Mouse (Mus musculus): Measurements from ENCODE around the gene Gfy. TPM values are rescaled to one million over a fixed set of nuclear protein-coding genes. Genes with fewer than 3 reads are reported as not detected.
"Not testable (repeated sequence)": the region's sequence is repeated elsewhere in the genome, so short reads cannot be mapped to it uniquely, and the experiment has no call there.

Gfy gene
- polyA plus RNA-seq, 1 experiment from 2014 or later = not detected

GRCm38 (mm10) chr7:45156206-45156605 is 23.2 kb downstream of the Gfy start:
- Histone ChIP-seq H3K27me3 (no peaks in the 10 kb centered on the region), H3K36me3 (peaks cover 25% of the 10 kb centered on the region), H3K4me2 (no peak overlapping the region), H3K4me3 (replicated peaks) (no peak overlapping the region), H3K9me3 (replicated peaks) (no peaks in the 10 kb centered on the region), H3K27ac (no peak overlapping the region), H3K9ac (no peak overlapping the region), H3K4me1 (replicated peaks) (peaks cover 22% of the 10 kb centered on the region)
- DNase-seq (no peak), ATAC-seq (ENCODE audit: low read depth) (no peak)
- WGBS (ENCODE audit: insufficient replicate concordance) = 83% methylated on average over 15 of the region's 15 CpGs

GRCm38 (mm10) chr7:45155590-45155989 is 23.8 kb downstream of the Gfy start:
- H3K36me3 ChIP-seq = peaks cover 22% of the 10 kb centered on the region
- DNase-seq (no peak), ATAC-seq (ENCODE audit: low read depth) (no peak)
- peak overlapping the region; percentile 84; the same call in 1 of the 2 replicates for H3K27ac ChIP-seq
- H3K9ac ChIP-seq = no peak overlapping the region; the same call in 1 of the 2 replicates
- H3K4me1 ChIP-seq (replicated peaks) = peaks cover 28% of the 10 kb centered on the region
- WGBS (ENCODE audit: insufficient replicate concordance) = 74% methylated on average over 9 of the region's 9 CpGs
- H3K9me3 ChIP-seq (replicated peaks) = no peaks in the 10 kb centered on the region
- no peak overlapping the region for H3K4me3 ChIP-seq (replicated peaks)
- H3K4me2 ChIP-seq = no peak overlapping the region
- H3K27me3 ChIP-seq = no peaks in the 10 kb centered on the region

- peak overlapping the region; percentile 85 for H3K4me2 ChIP-seq
- peaks cover 33% of the 10 kb centered on the region for H3K4me1 ChIP-seq (replicated peaks)
- peak overlapping the region; percentile 70 for H3K4me3 ChIP-seq (replicated peaks)
- H3K9ac ChIP-seq = peak overlapping the region; percentile 82; the same call in 1 of the 2 replicates
- DNase-seq (peak; percentile 67), ATAC-seq (ENCODE audit: low read depth) (peak; percentile 6)
- peak overlapping the region; percentile 84 for H3K27ac ChIP-seq
- H3K36me3 ChIP-seq = peaks cover 17% of the 10 kb centered on the region
- H3K9me3 ChIP-seq (replicated peaks) = no peaks in the 10 kb centered on the region
- H3K27me3 ChIP-seq = no peaks in the 10 kb centered on the region
- WGBS (ENCODE audit: insufficient replicate concordance) = 63% methylated on average over 12 of the region's 12 CpGs
Observed at GRCm38 (mm10) chr7:45154993-45155514, 24.3 kb downstream of the Gfy start.

- H3K9ac ChIP-seq = peak within 1 kb of the TSS; percentile 82
- no peaks in the 10 kb centered on the region for H3K27me3 ChIP-seq
- peaks cover 35% of the 10 kb centered on the region for H3K4me1 ChIP-seq (replicated peaks)
- DNase-seq = peak; percentile 95
- H3K9me3 ChIP-seq (replicated peaks) = no peaks in the 10 kb centered on the region
- H3K4me2 ChIP-seq = peak within 1 kb of the TSS; percentile 85
- peak within 1 kb of the TSS; percentile 84 for H3K27ac ChIP-seq
- peak within 1 kb of the TSS; percentile 70 for H3K4me3 ChIP-seq (replicated peaks)
- ATAC-seq (ENCODE audit: low read depth) = peak; percentile 92
- WGBS (ENCODE audit: insufficient replicate concordance) = 2% methylated on average over 69 of the region's 69 CpGs
- H3K36me3 ChIP-seq = peaks cover 10% of the 10 kb centered on the region
Observed at GRCm38 (mm10) chr7:45154096-45154992, 25.0 kb downstream of the Gfy start, which contains the start of the genes Pih1d1 and Aldh16a1. Gene Pih1d1, plus strand, starts transcription at chr7:45154303. Gene Aldh16a1, minus strand, starts transcription at chr7:45154584.

- 4% methylated on average over 5 of the region's 5 CpGs for WGBS (ENCODE audit: insufficient replicate concordance)
- no peak for ATAC-seq (ENCODE audit: low read depth)
Observed at GRCm38 (mm10) chr7:45153586-45153985, 25.8 kb downstream of the Gfy start.

GRCm38 (mm10) chr7:45153052-45153451 is 26.3 kb downstream of the Gfy start:
- not testable (repeated sequence) for H3K9ac ChIP-seq; H3K4me3 ChIP-seq (replicated peaks); ATAC-seq (ENCODE audit: low read depth); H3K9me3 ChIP-seq (replicated peaks); H3K27ac ChIP-seq; H3K27me3 ChIP-seq; DNase-seq
- Histone ChIP-seq H3K4me1 (replicated peaks) (peaks cover 45% of the 10 kb centered on the region), H3K4me2 (peak overlapping the region; percentile 85), H3K36me3 (peaks cover 10% of the 10 kb centered on the region)
- WGBS (ENCODE audit: insufficient replicate concordance) = 71% methylated on average over 2 of the region's 2 CpGs

More at GRCm38 (mm10) chr7:45153586-45153985, 25.8 kb downstream of the Gfy start:
- H3K9ac ChIP-seq = peak overlapping the region; percentile 82
- H3K4me2 ChIP-seq = peak overlapping the region; percentile 85
- peaks cover 7% of the 10 kb centered on the region for H3K36me3 ChIP-seq
- H3K9me3 ChIP-seq (replicated peaks) = no peaks in the 10 kb centered on the region
- peaks cover 40% of the 10 kb centered on the region for H3K4me1 ChIP-seq (replicated peaks)
- no peak for DNase-seq
- H3K27me3 ChIP-seq = no peaks in the 10 kb centered on the region
- peak overlapping the region; percentile 70 for H3K4me3 ChIP-seq (replicated peaks)
- peak overlapping the region; percentile 84 for H3K27ac ChIP-seq

GRCm38 (mm10) chr7:45151303-45151702 is 28.1 kb downstream of the Gfy start:
- DNase-seq (no peak), ATAC-seq (ENCODE audit: low read depth) (no peak)
- Histone ChIP-seq H3K27ac (no peak overlapping the region), H3K27me3 (no peaks in the 10 kb centered on the region), H3K4me1 (replicated peaks) (peaks cover 51% of the 10 kb centered on the region), H3K9me3 (replicated peaks) (no peaks in the 10 kb centered on the region), H3K36me3 (peaks cover 15% of the 10 kb centered on the region), H3K9ac (no peak overlapping the region), H3K4me2 (no peak overlapping the region), H3K4me3 (replicated peaks) (no peak overlapping the region)
- WGBS (ENCODE audit: insufficient replicate concordance) = 65% methylated on average over 11 of the region's 11 CpGs

GRCm38 (mm10) chr7:45150321-45150720 is 29.0 kb downstream of the Gfy start:
- DNase-seq (no peak), ATAC-seq (ENCODE audit: low read depth) (no peak)
- Histone ChIP-seq H3K4me3 (replicated peaks) (no peak overlapping the region), H3K4me2 (no peak overlapping the region), H3K9me3 (replicated peaks) (no peaks in the 10 kb centered on the region), H3K9ac (no peak overlapping the region; the same call in 1 of the 2 replicates), H3K27me3 (no peaks in the 10 kb centered on the region), H3K36me3 (peaks cover 25% of the 10 kb centered on the region), H3K27ac (no peak overlapping the region), H3K4me1 (replicated peaks) (peaks cover 47% of the 10 kb centered on the region)
- WGBS (ENCODE audit: insufficient replicate concordance) = 74% methylated on average over 4 of the region's 4 CpGs

- H3K4me3 ChIP-seq (replicated peaks) = no peak overlapping the region
- peaks cover 32% of the 10 kb centered on the region for H3K36me3 ChIP-seq
- no peak overlapping the region for H3K9ac ChIP-seq
- no peak overlapping the region for H3K4me2 ChIP-seq
- 75% methylated on average over 6 of the region's 6 CpGs for WGBS (ENCODE audit: insufficient replicate concordance)
- peaks cover 40% of the 10 kb centered on the region for H3K4me1 ChIP-seq (replicated peaks)
- no peak for ATAC-seq (ENCODE audit: low read depth)
- no peaks in the 10 kb centered on the region for H3K9me3 ChIP-seq (replicated peaks)
- no peak overlapping the region for H3K27ac ChIP-seq
- no peaks in the 10 kb centered on the region for H3K27me3 ChIP-seq
- no peak for DNase-seq
Observed at GRCm38 (mm10) chr7:45149545-45149944, 29.8 kb downstream of the Gfy start.

GRCm38 (mm10) chr7:45148534-45149098 is 30.8 kb downstream of the Gfy start:
- Histone ChIP-seq H3K9ac (no peak overlapping the region), H3K4me2 (no peak overlapping the region), H3K27ac (no peak overlapping the region; the same call in 1 of the 2 replicates), H3K9me3 (replicated peaks) (no peaks in the 10 kb centered on the region), H3K4me1 (replicated peaks) (peaks cover 37% of the 10 kb centered on the region), H3K36me3 (peaks cover 42% of the 10 kb centered on the region), H3K27me3 (no peaks in the 10 kb centered on the region), H3K4me3 (replicated peaks) (no peak overlapping the region)
- WGBS (ENCODE audit: insufficient replicate concordance) = 61% methylated on average over 4 of the region's 4 CpGs
- ATAC-seq (ENCODE audit: low read depth) (no peak), DNase-seq (no peak)

GRCm38 (mm10) chr7:45147899-45148298 is 31.5 kb downstream of the Gfy start:
- Histone ChIP-seq H3K9ac (no peak overlapping the region), H3K9me3 (replicated peaks) (no peaks in the 10 kb centered on the region), H3K4me3 (replicated peaks) (no peak overlapping the region), H3K4me2 (no peak overlapping the region), H3K27me3 (no peaks in the 10 kb centered on the region), H3K36me3 (peaks cover 48% of the 10 kb centered on the region), H3K4me1 (replicated peaks) (peaks cover 32% of the 10 kb centered on the region), H3K27ac (no peak overlapping the region)
- WGBS (ENCODE audit: insufficient replicate concordance) = 80% methylated on average over 11 of the region's 11 CpGs
- no peak for DNase-seq
- peak; percentile 33; the same call in 1 of the 2 replicates for ATAC-seq (ENCODE audit: low read depth)
